Mouse (Mus musculus) liver, postnatal 0 days (tissue): ENCODE data around the gene Uba5. TPM values are rescaled to one million over a fixed set of nuclear protein-coding genes. Genes with fewer than 3 reads are reported as not detected.

ENCODE experiments used
- ATAC-seq: fragments of 200-750 bp; cut with Nextera tagmentation; 2 replicates; pipeline ENCODE4 v1.8.0; 2017; ENCODE audit warnings: mild to moderate bottlenecking, moderate library complexity
- DNase-seq: peaks from one replicate; pipeline ENCODE4 v3.0.0-alpha.2; 2016
- H3K27ac ChIP-seq: fragments of 300-500 bp; sonication (generic); 2 replicates; pipeline ENCODE4 v1.5.1; 2014; ENCODE audit warnings: antibody characterized with exemption, moderate library complexity, mild to moderate bottlenecking, low read depth
- H3K27me3 ChIP-seq: fragments of 300-500 bp; sonication (generic); 2 replicates; pipeline ENCODE4 v1.6.1; 2014; ENCODE audit warnings: low read length, control low read depth, mixed read lengths; ENCODE audit not compliant: insufficient read depth
- H3K36me3 ChIP-seq: fragments of 300-500 bp; sonication (generic); replicated peaks from 2 replicates; pipeline ENCODE4 v1.6.1; 2014; ENCODE audit warnings: mild to moderate bottlenecking, control low read depth, low read length, moderate library complexity, mixed read lengths; ENCODE audit not compliant: insufficient read depth
- H3K4me1 ChIP-seq: fragments of 300-500 bp; sonication (generic); 2 replicates; pipeline ENCODE4 v1.6.1; 2014; ENCODE audit warnings: antibody characterized with exemption, mild to moderate bottlenecking, control low read depth; ENCODE audit not compliant: insufficient read depth
- H3K4me2 ChIP-seq: fragments of 300-500 bp; sonication (generic); 2 replicates; pipeline ENCODE4 v1.6.1; 2014; ENCODE audit warnings: low read depth, mild to moderate bottlenecking, low read length, moderate library complexity, mixed read lengths
- H3K4me3 ChIP-seq: fragments of 300-500 bp; sonication (generic); 2 replicates; pipeline ENCODE4 v1.5.1; 2014; ENCODE audit warnings: low read depth, low read length
- H3K9ac ChIP-seq: fragments of 300-500 bp; sonication (generic); replicated peaks from 2 replicates; pipeline ENCODE4 v1.6.1; 2014; ENCODE audit warnings: mild to moderate bottlenecking, moderate library complexity
- H3K9me3 ChIP-seq: fragments of 300-500 bp; sonication (generic); 2 replicates; pipeline ENCODE4 v1.6.1; 2016; ENCODE audit warnings: mild to moderate bottlenecking, control low read depth, low read length, mixed read lengths
- CTCF ChIP-seq: sonication (generic); IDR thresholded peaks from 2 replicates; pipeline ENCODE4 v1.5.1; 2016; ENCODE audit warnings: antibody characterized with exemption, low read depth
- EP300 ChIP-seq: IDR thresholded peaks from 2 replicates; pipeline ENCODE4 v1.6.1; 2016; ENCODE audit warnings: antibody characterized with exemption, low read depth, mild to moderate bottlenecking
- WGBS: fragments of 180-500 bp; shearing (Covaris S2); extraction: QIAGEN DNeasy Blood & Tissue Kit; methylation state at CpG from one replicate; pipeline ENCODE4 v1.1.7; 2014; ENCODE audit not compliant: insufficient replicate concordance; 5-methylcytosine and 5-hydroxymethylcytosine counted together
- polyA plus RNA-seq: library from polyadenylated mRNA; unstranded; fragments of >200 nt; fragmentation: Nextera tagmentation; extraction: Ambion mirVana; gene quantifications from 2 replicates; pipeline ENCODE4 v1.2.1, GENCODE M21; 2015

Uba5 gene
- polyA plus RNA-seq, 1 experiment from 2014 or later, result 15.4 TPM

- Histone ChIP-seq H3K9ac (no peak overlapping the region), H3K27me3 (no peaks in the 10 kb centered on the region), H3K27ac (no peak overlapping the region), H3K4me2 (no peak overlapping the region), H3K4me3 (no peak overlapping the region), H3K9me3 (no peaks in the 10 kb centered on the region), H3K4me1 (no peaks in the 10 kb centered on the region), H3K36me3 (peaks cover 21% of the 10 kb centered on the region)
- ATAC-seq (no peak), DNase-seq (no peak)
- TF ChIP-seq EP300 (no peak), CTCF (no peak)
- 72% methylated on average over 8 of the region's 8 CpGs for WGBS
These were observed 25.6 kb upstream of the Uba5 start for GRCm38 (mm10) chr9:104088555-104088954.

DNA sequence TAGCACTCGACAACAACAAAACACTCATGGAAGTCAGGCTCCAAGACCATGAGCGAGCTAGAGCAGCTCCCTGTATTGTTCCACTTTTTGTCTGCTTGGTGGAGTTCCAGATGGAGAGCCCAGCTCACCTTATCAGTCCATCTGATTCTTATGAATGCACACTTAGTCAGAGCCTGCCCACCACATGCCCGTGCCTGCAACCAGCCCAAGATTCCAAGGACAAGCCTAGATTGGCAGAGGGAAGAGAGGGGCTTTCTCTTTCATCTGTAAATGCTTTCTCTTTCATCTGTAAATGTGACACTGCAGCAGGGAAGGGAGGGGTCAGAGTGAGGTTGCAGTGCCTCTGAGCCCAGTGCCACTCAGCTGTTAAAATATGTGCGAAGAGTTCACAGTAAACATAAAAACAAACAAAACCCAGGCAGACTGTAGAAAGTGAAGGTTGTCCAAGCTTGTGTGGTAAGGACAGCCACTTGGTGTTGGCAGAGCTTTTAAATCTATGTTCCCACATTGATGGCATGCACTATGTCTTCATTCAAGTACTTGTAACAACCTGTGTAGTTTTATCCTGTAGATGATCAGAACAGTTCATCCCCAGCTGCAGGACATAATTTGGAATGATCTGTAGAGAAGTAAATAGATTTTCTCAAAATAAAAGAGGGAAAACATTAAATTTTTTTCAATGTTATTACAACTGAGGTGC is 22.9 kb upstream of the Uba5 start:
- Histone ChIP-seq H3K36me3 (peaks cover 23% of the 10 kb centered on the region), H3K4me3 (no peak overlapping the region), H3K27ac (no peak overlapping the region), H3K9me3 (no peaks in the 10 kb centered on the region), H3K9ac (no peak overlapping the region), H3K4me1 (no peaks in the 10 kb centered on the region), H3K27me3 (no peaks in the 10 kb centered on the region), H3K4me2 (no peak overlapping the region)
- 65% methylated on average over 4 of the region's 4 CpGs for WGBS
- ATAC-seq (no peak), DNase-seq (no peak)
- TF ChIP-seq EP300 (no peak), CTCF (no peak)

DNA sequence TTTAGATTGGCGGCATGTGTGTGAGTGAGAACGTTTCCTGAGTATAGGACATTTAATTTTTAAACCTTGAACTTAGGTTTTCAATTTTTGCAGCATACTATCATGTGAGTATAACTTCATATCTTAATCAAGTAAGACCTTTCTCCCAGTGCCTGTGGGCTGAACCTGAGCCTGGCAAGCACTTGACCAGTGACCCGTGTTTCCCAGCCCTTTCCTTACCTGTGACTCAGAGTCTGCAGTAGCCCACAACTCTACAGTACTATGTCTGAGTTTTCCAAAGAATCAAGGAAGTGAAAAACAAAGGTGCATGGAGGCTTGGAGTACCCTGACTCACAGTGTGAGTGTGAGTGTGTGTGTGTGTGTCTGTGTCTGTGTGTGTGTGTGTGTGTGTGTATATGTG is 17.1 kb upstream of the Uba5 start:
- Histone ChIP-seq H3K4me2 (no peak overlapping the region), H3K9me3 (no peaks in the 10 kb centered on the region), H3K9ac (no peak overlapping the region), H3K36me3 (peaks cover 30% of the 10 kb centered on the region), H3K4me3 (no peak overlapping the region), H3K27me3 (no peaks in the 10 kb centered on the region), H3K4me1 (no peaks in the 10 kb centered on the region), H3K27ac (no peak overlapping the region)
- no peak for DNase-seq
- TF ChIP-seq CTCF (no peak), EP300 (no peak)
- no peak for ATAC-seq
- WGBS, result 70% methylated on average over 3 of the region's 3 CpGs

- ATAC-seq, result peak; percentile 67
- H3K27ac ChIP-seq, result no peak overlapping the region
- DNase-seq, result peak; percentile 75
- TF ChIP-seq CTCF (peak; percentile 75), EP300 (no peak)
- no peaks in the 10 kb centered on the region for H3K9me3 ChIP-seq
- no peaks in the 10 kb centered on the region for H3K27me3 ChIP-seq
- H3K4me2 ChIP-seq, result no peak overlapping the region
- no peak overlapping the region for H3K9ac ChIP-seq
- H3K4me3 ChIP-seq, result no peak overlapping the region
- H3K36me3 ChIP-seq, result peaks cover 26% of the 10 kb centered on the region
- WGBS, result 48% methylated on average over 5 of the region's 5 CpGs
- H3K4me1 ChIP-seq, result no peaks in the 10 kb centered on the region
These were observed 16.4 kb upstream of the Uba5 start for GRCm38 (mm10) chr9:104079379-104079778.

DNA sequence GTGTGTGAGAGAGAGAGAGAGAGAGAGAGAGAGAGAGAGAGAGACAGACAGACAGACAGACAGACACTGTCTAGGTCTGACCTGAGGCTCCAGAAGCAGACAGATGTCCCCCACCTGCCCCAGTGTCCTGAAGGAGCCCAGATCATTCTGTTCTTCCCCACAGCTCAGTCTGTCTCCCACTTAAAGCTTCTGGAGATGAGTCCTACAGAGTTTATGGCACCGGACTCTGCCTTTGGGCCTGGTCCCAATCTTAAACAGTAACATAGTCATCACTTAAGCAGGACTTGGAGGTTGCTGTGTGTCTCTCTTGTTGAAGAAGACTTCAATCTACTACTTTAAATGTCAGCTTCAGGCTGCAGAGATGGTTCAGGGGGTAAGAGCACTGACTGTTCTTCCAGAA is 15.8 kb upstream of the Uba5 start:
- Histone ChIP-seq H3K27ac (no peak overlapping the region), H3K9me3 (no peaks in the 10 kb centered on the region), H3K4me3 (no peak overlapping the region), H3K4me2 (no peak overlapping the region), H3K36me3 (peaks cover 24% of the 10 kb centered on the region), H3K27me3 (no peaks in the 10 kb centered on the region), H3K4me1 (no peaks in the 10 kb centered on the region), H3K9ac (no peak overlapping the region)
- TF ChIP-seq CTCF (no peak), EP300 (no peak)
- no peak for DNase-seq
- 76% methylated on average over 1 of the region's 1 CpGs for WGBS
- no peak for ATAC-seq

DNA sequence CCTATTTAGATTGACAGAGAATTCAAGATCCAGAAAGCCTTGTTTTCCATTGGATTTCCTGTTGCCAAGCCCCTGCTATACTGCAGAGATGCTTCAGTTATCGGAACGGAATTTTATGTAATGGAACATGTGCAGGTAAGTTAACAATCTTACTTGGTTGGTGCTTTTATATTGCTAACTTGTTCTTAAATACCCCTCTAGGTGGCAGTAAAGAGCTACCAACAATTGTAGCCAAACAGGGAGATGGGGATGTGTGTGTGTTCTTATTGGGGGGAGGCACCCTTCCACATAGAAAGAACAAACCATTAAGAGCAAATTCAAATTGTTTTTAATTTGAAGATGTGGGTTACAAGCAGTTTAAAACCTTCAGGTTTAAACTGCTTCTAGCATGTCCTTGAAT is 12.9 kb upstream of the Uba5 start:
- Histone ChIP-seq H3K36me3 (peaks cover 13% of the 10 kb centered on the region; the same call in 1 of the 2 replicates), H3K27ac (no peak overlapping the region), H3K4me2 (no peak overlapping the region), H3K4me1 (peaks cover 5% of the 10 kb centered on the region; the same call in 1 of the 2 replicates), H3K9ac (no peak overlapping the region), H3K27me3 (no peaks in the 10 kb centered on the region), H3K4me3 (no peak overlapping the region), H3K9me3 (no peaks in the 10 kb centered on the region)
- TF ChIP-seq CTCF (peak; percentile 68), EP300 (no peak)
- 61% methylated on average over 2 of the region's 2 CpGs for WGBS
- ATAC-seq (no peak), DNase-seq (no peak)
